Mouse (Mus musculus) heart, postnatal 0 days (tissue): ENCODE results near the gene Fam173a.

Experiments used
- CTCF ChIP-seq: IDR thresholded peaks from 2 replicates; pipeline ENCODE4 v1.5.1; 2016; ENCODE audit warnings: antibody characterized with exemption, control low read depth, low read depth
- EP300 ChIP-seq: IDR thresholded peaks from 2 replicates; pipeline ENCODE4 v1.6.1; 2016; ENCODE audit warnings: antibody characterized with exemption, low read depth

GRCm38 (mm10) chr17:25809606-25810340, 17.1 kb upstream of the Fam173a start:
- TF ChIP-seq CTCF (no peak), EP300 (no peak)
